Mouse (Mus musculus): ENCODE data around the gene Preb. TPM values are rescaled to one million over a fixed set of nuclear protein-coding genes. Genes with fewer than 3 reads are reported as not detected.
A peak's percentile ranks its signal among the peaks of the same experiment; 100 is the strongest.

Gene Preb
- polyA plus RNA-seq, 1 experiment from 2014 or later, result 222 TPM

DNA sequence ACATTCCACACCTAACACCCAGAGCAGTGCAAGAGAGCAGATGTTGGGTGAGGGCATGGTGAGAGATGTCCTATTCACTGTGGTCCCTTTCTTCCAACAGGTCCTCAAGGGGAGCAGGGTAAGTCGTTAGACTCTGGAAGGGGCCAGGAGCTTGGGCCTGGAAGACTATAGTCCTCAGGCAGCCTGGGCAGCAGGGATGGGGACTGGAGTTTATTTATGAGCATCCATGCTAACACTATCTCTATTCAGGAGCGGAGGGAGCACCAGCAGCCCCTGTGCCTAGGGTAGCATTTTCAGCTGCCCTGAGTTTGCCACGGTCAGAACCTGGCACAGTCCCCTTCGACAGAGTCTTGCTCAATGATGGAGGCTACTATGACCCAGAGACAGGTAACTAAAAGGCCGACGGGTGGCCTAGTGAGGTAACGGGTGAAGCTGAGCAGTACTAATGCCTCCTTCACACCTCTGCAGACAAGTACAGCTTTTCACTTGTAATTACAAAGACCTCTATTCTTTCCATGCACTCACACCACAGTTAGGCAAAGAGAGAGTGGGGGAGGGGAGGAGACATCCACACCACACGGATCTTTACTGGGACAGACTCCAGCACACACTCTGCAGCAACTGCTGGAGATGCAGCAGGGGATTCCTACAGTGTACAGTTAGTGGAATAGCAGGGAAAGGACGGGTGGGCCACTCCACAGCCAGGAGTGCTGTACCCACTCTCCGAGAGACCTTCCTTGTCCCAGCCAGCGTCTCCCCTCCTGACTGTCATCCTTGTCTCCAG is 40.1 kb downstream of the Preb start:
- no peak overlapping the region for H3K4me3 ChIP-seq (ENCODE audit: low read length)

GRCm38 (mm10) chr5:30918691-30919090 is 41.5 kb downstream of the Preb start:
- Histone ChIP-seq H3K36me3 (ENCODE audit: control insufficient read depth, insufficient read depth, low read length) (no peaks in the 10 kb centered on the region; the same call in 1 of the 2 replicates), H3K4me1 (ENCODE audit: control insufficient read depth, insufficient read depth, low read length) (peaks cover 39% of the 10 kb centered on the region), H3K4me2 (ENCODE audit: low read depth, low read length) (no peak overlapping the region), H3K27ac (ENCODE audit: low read length) (no peak overlapping the region), H3K27me3 (replicated peaks; ENCODE audit: control insufficient read depth, insufficient read depth, low read length) (no peaks in the 10 kb centered on the region), H3K4me3 (ENCODE audit: low read length) (no peak overlapping the region), H3K9ac (ENCODE audit: low read depth, low read length) (no peak overlapping the region; the same call in 1 of the 2 replicates), H3K9me3 (ENCODE audit: control insufficient read depth, low read length) (no peaks in the 10 kb centered on the region)
- WGBS, result 88% methylated on average over 8 of the region's 8 CpGs
- ATAC-seq, result no peak

More for the DNA sequence above, 40.1 kb downstream of the Preb start:
- Histone ChIP-seq H3K4me1 (ENCODE audit: control insufficient read depth, insufficient read depth, low read length) (peaks cover 36% of the 10 kb centered on the region), H3K9me3 (ENCODE audit: control insufficient read depth, low read length) (no peaks in the 10 kb centered on the region), H3K4me2 (ENCODE audit: low read depth, low read length) (0 out of 2 replicates have a peak overlapping the region, but pooled peaks have one; percentile 89), H3K9ac (ENCODE audit: low read depth, low read length) (peak overlapping the region; percentile 43; the same call in 1 of the 2 replicates), H3K27me3 (replicated peaks; ENCODE audit: control insufficient read depth, insufficient read depth, low read length) (no peaks in the 10 kb centered on the region), H3K36me3 (ENCODE audit: control insufficient read depth, insufficient read depth, low read length) (no peaks in the 10 kb centered on the region; the same call in 1 of the 2 replicates), H3K27ac (ENCODE audit: low read length) (peak overlapping the region; percentile 45)
- ATAC-seq, result no peak; the same call in 1 of the 2 replicates
- 62% methylated on average over 11 of the region's 11 CpGs for WGBS

DNA sequence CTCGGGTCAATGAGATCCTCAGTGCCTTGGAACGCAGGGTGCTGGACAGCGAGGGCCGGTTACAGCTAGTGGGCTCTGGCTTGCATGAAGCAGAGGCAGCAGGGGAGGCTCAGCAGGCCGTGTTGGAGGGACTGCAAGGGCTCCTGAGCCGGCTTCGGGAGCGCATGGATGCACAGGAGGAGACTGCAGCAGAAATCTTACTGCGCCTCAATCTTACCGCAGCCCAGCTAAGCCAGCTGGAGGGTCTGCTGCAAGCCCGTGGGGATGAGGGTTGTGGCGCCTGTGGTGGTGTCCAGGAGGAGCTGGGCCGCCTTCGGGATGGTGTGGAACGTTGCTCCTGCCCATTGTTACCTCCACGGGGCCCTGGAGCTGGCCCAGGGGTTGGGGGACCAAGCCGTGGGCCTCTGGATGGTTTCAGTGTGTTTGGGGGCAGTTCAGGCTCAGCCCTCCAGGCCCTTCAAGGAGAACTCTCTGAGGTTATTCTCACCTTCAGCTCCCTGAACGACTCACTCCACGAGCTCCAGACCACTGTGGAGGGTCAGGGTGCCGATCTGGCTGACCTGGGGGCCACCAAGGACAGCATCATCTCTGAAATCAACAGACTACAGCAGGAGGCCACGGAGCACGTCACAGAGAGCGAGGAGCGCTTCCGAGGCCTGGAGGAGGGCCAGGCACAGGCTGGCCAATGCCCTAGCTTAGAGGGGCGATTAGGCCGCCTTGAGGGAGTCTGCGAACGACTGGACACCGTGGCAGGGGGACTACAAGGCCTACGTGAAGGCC is 42.1 kb downstream of the Preb start:
- 88% methylated on average over 31 of the region's 31 CpGs for WGBS
- Histone ChIP-seq H3K9me3 (ENCODE audit: control insufficient read depth, low read length) (no peaks in the 10 kb centered on the region), H3K9ac (ENCODE audit: low read depth, low read length) (no peak overlapping the region; the same call in 1 of the 2 replicates), H3K27ac (ENCODE audit: low read length) (no peak overlapping the region), H3K4me3 (ENCODE audit: low read length) (no peak overlapping the region), H3K36me3 (ENCODE audit: control insufficient read depth, insufficient read depth, low read length) (no peaks in the 10 kb centered on the region; the same call in 1 of the 2 replicates), H3K4me2 (ENCODE audit: low read depth, low read length) (no peak overlapping the region), H3K27me3 (replicated peaks; ENCODE audit: control insufficient read depth, insufficient read depth, low read length) (no peaks in the 10 kb centered on the region), H3K4me1 (ENCODE audit: control insufficient read depth, insufficient read depth, low read length) (peaks cover 39% of the 10 kb centered on the region)
- ATAC-seq, result no peak

DNA sequence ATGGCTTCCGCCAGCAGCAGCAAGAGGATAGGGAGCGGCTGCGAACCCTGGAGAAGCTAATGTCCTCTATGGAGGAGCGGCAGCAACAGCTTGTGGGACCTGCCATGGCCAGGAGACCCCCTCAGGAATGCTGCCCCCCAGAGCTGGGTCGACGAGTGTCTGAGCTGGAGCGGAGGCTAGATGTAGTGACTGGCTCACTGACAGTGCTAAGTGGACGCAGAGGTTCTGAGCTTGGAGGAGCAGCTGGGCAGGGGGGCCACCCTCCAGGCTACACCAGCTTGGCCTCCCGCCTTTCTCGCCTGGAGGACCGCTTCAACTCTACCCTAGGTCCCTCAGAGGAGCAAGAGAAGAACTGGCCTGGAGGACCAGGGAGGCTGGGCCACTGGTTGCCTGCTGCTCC is 42.8 kb downstream of the Preb start:
- Histone ChIP-seq H3K27me3 (replicated peaks; ENCODE audit: control insufficient read depth, insufficient read depth, low read length) (no peaks in the 10 kb centered on the region), H3K27ac (ENCODE audit: low read length) (no peak overlapping the region), H3K4me2 (ENCODE audit: low read depth, low read length) (no peak overlapping the region), H3K36me3 (ENCODE audit: control insufficient read depth, insufficient read depth, low read length) (no peaks in the 10 kb centered on the region; the same call in 1 of the 2 replicates), H3K9ac (ENCODE audit: low read depth, low read length) (0 out of 2 replicates have a peak overlapping the region, but pooled peaks have one; percentile 14), H3K4me1 (ENCODE audit: control insufficient read depth, insufficient read depth, low read length) (peaks cover 40% of the 10 kb centered on the region), H3K9me3 (ENCODE audit: control insufficient read depth, low read length) (no peaks in the 10 kb centered on the region), H3K4me3 (ENCODE audit: low read length) (no peak overlapping the region)
- 86% methylated on average over 11 of the region's 11 CpGs for WGBS
- no peak for ATAC-seq

DNA sequence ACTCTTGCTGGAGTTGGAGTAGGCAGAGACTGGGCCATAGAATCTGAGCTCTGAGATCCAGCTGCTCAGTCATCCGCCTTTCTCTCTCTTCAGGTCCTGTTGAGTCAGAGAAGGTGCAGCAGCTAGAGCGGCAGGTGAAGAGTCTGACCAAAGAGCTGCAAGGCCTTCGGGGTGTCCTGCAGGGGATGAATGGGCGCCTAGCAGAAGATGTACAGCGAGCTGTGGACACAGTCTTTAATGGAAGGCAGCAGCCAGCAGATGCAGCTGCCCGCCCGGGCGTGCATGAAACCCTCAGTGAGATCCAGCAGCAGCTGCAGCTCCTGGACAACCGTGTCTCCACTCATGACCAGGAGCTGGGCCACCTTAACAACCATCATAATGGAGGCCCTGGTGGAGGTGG is 43.3 kb downstream of the Preb start:
- Histone ChIP-seq H3K4me2 (ENCODE audit: low read depth, low read length) (no peak overlapping the region), H3K9me3 (ENCODE audit: control insufficient read depth, low read length) (no peaks in the 10 kb centered on the region), H3K9ac (ENCODE audit: low read depth, low read length) (0 out of 2 replicates have a peak overlapping the region, but pooled peaks have one; percentile 14), H3K36me3 (ENCODE audit: control insufficient read depth, insufficient read depth, low read length) (no peaks in the 10 kb centered on the region; the same call in 1 of the 2 replicates), H3K4me3 (ENCODE audit: low read length) (no peak overlapping the region), H3K27me3 (replicated peaks; ENCODE audit: control insufficient read depth, insufficient read depth, low read length) (no peaks in the 10 kb centered on the region), H3K27ac (ENCODE audit: low read length) (no peak overlapping the region), H3K4me1 (ENCODE audit: control insufficient read depth, insufficient read depth, low read length) (peaks cover 40% of the 10 kb centered on the region)
- WGBS, result 95% methylated on average over 9 of the region's 9 CpGs
- no peak for ATAC-seq

GRCm38 (mm10) chr5:30915974-30916433 is 44.2 kb downstream of the Preb start:
- Histone ChIP-seq H3K27me3 (replicated peaks; ENCODE audit: control insufficient read depth, insufficient read depth, low read length) (no peaks in the 10 kb centered on the region), H3K4me2 (ENCODE audit: low read depth, low read length) (peak overlapping the region; percentile 77), H3K27ac (ENCODE audit: low read length) (peak overlapping the region; percentile 93; the same call in 1 of the 2 replicates), H3K9ac (ENCODE audit: low read depth, low read length) (0 out of 2 replicates have a peak overlapping the region, but pooled peaks have one; percentile 12), H3K4me1 (ENCODE audit: control insufficient read depth, insufficient read depth, low read length) (peaks cover 44% of the 10 kb centered on the region), H3K36me3 (ENCODE audit: control insufficient read depth, insufficient read depth, low read length) (no peaks in the 10 kb centered on the region; the same call in 1 of the 2 replicates), H3K9me3 (ENCODE audit: control insufficient read depth, low read length) (no peaks in the 10 kb centered on the region), H3K4me3 (ENCODE audit: low read length) (peak overlapping the region; percentile 62)
- 3% methylated on average over 7 of the region's 7 CpGs for WGBS
- ATAC-seq, result peak; percentile 69

GRCm38 (mm10) chr5:30915456-30915855 is 44.7 kb downstream of the Preb start:
- H3K27ac ChIP-seq (ENCODE audit: low read length), result peak overlapping the region; percentile 93
- peak overlapping the region; percentile 62 for H3K4me3 ChIP-seq (ENCODE audit: low read length)
- H3K36me3 ChIP-seq (ENCODE audit: control insufficient read depth, insufficient read depth, low read length), result no peaks in the 10 kb centered on the region; the same call in 1 of the 2 replicates
- ATAC-seq, result peak; percentile 4
- H3K4me2 ChIP-seq (ENCODE audit: low read depth, low read length), result peak overlapping the region; percentile 77
- 50% methylated on average over 9 of the region's 9 CpGs for WGBS
- H3K27me3 ChIP-seq (replicated peaks; ENCODE audit: control insufficient read depth, insufficient read depth, low read length), result no peaks in the 10 kb centered on the region
- peak overlapping the region; percentile 81 for H3K9ac ChIP-seq (ENCODE audit: low read depth, low read length)
- H3K9me3 ChIP-seq (ENCODE audit: control insufficient read depth, low read length), result no peaks in the 10 kb centered on the region
- peaks cover 46% of the 10 kb centered on the region for H3K4me1 ChIP-seq (ENCODE audit: control insufficient read depth, insufficient read depth, low read length)

DNA sequence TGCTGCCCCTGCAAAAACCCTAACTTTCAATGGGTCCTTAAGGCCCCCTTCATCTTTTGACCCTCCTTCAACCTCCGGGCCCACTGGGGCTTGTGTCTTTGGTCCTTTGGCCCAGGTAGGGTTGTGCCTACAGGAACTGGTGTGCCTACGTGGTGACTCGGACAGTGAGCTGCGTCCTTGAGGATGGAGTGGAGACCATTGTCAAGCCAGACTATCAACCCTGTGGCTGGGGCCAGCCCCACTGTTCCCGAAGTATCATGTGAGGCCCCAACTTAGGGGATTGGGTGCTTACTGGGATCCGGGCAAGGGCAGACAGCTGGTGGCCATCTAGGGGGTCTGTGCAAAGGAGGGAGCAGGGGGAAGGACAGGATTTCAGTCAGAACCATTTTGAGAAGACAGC is 45.3 kb downstream of the Preb start:
- no peak for ATAC-seq
- Histone ChIP-seq H3K9me3 (ENCODE audit: control insufficient read depth, low read length) (no peaks in the 10 kb centered on the region), H3K9ac (ENCODE audit: low read depth, low read length) (peak overlapping the region; percentile 81), H3K4me2 (ENCODE audit: low read depth, low read length) (peak overlapping the region; percentile 77), H3K27me3 (replicated peaks; ENCODE audit: control insufficient read depth, insufficient read depth, low read length) (no peaks in the 10 kb centered on the region), H3K4me3 (ENCODE audit: low read length) (peak overlapping the region; percentile 62), H3K36me3 (ENCODE audit: control insufficient read depth, insufficient read depth, low read length) (no peaks in the 10 kb centered on the region; the same call in 1 of the 2 replicates), H3K4me1 (ENCODE audit: control insufficient read depth, insufficient read depth, low read length) (peaks cover 45% of the 10 kb centered on the region), H3K27ac (ENCODE audit: low read length) (peak overlapping the region; percentile 93)
- WGBS, result 49% methylated on average over 6 of the region's 6 CpGs

DNA sequence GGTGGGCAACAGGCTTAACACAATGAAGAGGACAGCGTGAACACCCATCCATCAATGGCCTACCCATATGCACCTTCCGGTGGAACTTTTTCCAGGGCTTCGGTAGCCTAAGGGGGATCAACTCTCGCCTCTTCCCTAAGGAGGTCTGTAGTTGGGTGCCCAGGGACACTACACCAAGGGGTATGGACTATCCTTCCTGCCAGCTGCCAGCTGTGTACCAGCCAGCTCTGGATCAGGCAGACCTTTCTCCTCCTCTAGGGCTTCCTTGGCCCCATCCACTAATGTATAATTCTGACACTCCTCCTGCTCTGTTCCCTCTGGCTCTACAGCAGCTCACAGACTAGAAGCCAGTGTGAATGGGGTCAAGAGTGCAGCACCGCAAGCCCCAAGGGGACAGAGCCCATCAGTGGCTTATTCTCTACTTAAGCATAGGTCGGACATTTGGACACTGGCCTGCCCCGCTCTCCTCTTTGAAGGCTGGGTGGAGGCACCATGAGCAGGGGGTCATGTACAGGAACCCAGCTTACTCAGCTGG is 46.0 kb downstream of the Preb start:
- peak overlapping the region; percentile 62 for H3K4me3 ChIP-seq (ENCODE audit: low read length)
- H3K27ac ChIP-seq (ENCODE audit: low read length), result peak overlapping the region; percentile 93
- peak overlapping the region; percentile 81 for H3K9ac ChIP-seq (ENCODE audit: low read depth, low read length)
- no peaks in the 10 kb centered on the region for H3K36me3 ChIP-seq (ENCODE audit: control insufficient read depth, insufficient read depth, low read length)
- peaks cover 50% of the 10 kb centered on the region for H3K4me1 ChIP-seq (ENCODE audit: control insufficient read depth, insufficient read depth, low read length)
- H3K9me3 ChIP-seq (ENCODE audit: control insufficient read depth, low read length), result no peaks in the 10 kb centered on the region
- H3K4me2 ChIP-seq (ENCODE audit: low read depth, low read length), result peak overlapping the region; percentile 77
- ATAC-seq, result no peak
- WGBS, result 39% methylated on average over 7 of the region's 7 CpGs
- H3K27me3 ChIP-seq (replicated peaks; ENCODE audit: control insufficient read depth, insufficient read depth, low read length), result no peaks in the 10 kb centered on the region
